Mouse (Mus musculus) forebrain, embryonic 11.5 days (tissue): ENCODE data around the gene Klf13. TPM values are rescaled to one million over a fixed set of nuclear protein-coding genes. Genes with fewer than 3 reads are reported as not detected.

ENCODE experiments used
- ATAC-seq: fragments of 200-750 bp; cut with Nextera tagmentation; replicated peaks from 2 replicates; pipeline ENCODE4 v1.8.0; 2017; ENCODE audit warnings: moderate TSS enrichment; ENCODE audit not compliant: low FRiP score
- DNase-seq: peaks from one replicate; pipeline ENCODE4 v3.0.0-alpha.2; 2017; ENCODE audit warnings: low spot score
- H3K27ac ChIP-seq: fragments of 300-500 bp; sonication (generic); 2 replicates; pipeline ENCODE4 v1.5.1; 2014; ENCODE audit warnings: low read depth, low read length
- H3K27me3 ChIP-seq: fragments of 300-500 bp; sonication (generic); 2 replicates; pipeline ENCODE4 v1.6.1; 2014; ENCODE audit warnings: mild to moderate bottlenecking, low read length, mixed read lengths; ENCODE audit not compliant: control insufficient read depth, insufficient read depth
- H3K36me3 ChIP-seq: fragments of 300-500 bp; sonication (generic); 2 replicates; pipeline ENCODE4 v1.6.1; 2014; ENCODE audit warnings: mild to moderate bottlenecking, low read length, moderate library complexity, mixed read lengths; ENCODE audit not compliant: control insufficient read depth, insufficient read depth
- H3K4me1 ChIP-seq: fragments of 300-500 bp; sonication (generic); replicated peaks from 2 replicates; pipeline ENCODE4 v1.6.1; 2014; ENCODE audit warnings: low read length, mixed read lengths; ENCODE audit not compliant: control insufficient read depth, insufficient read depth
- H3K4me2 ChIP-seq: fragments of 300-500 bp; sonication (generic); 2 replicates; pipeline ENCODE4 v1.6.1; 2014; ENCODE audit warnings: low read depth, mild to moderate bottlenecking, low read length, moderate library complexity, mixed read lengths; ENCODE audit not compliant: severe bottlenecking
- H3K4me3 ChIP-seq: fragments of 300-500 bp; sonication (generic); 2 replicates; pipeline ENCODE4 v1.5.1; 2014; ENCODE audit warnings: low read depth, low read length
- H3K9ac ChIP-seq: fragments of 300-500 bp; sonication (generic); 2 replicates; pipeline ENCODE4 v1.6.1; 2014; ENCODE audit warnings: low read length
- H3K9me3 ChIP-seq: fragments of 300-500 bp; sonication (generic); 2 replicates; pipeline ENCODE4 v1.6.1; 2016; ENCODE audit warnings: low read length, mixed read lengths; ENCODE audit not compliant: control insufficient read depth
- WGBS: fragments of 180-500 bp; shearing (Covaris S2); extraction: QIAGEN DNeasy Blood & Tissue Kit; methylation state at CpG from one replicate; pipeline ENCODE4 v1.1.7; 2014; 5-methylcytosine and 5-hydroxymethylcytosine counted together
- polyA plus RNA-seq: library from polyadenylated mRNA; unstranded; fragments of >200 nt; fragmentation: Nextera tagmentation; extraction: Ambion mirVana; gene quantifications from 2 replicates; pipeline ENCODE4 v1.2.1, GENCODE M21; 2014

The Klf13 gene
- polyA plus RNA-seq = 26.6 and 28.1 TPM in 2 replicates

- Histone ChIP-seq H3K4me1 (peaks cover 12% of the 10 kb centered on the region), H3K27ac (peak within 1 kb of the TSS; percentile 74), H3K4me3 (peak within 1 kb of the TSS; percentile 86), H3K36me3 (no peaks in the 10 kb centered on the region), H3K9ac (peak within 1 kb of the TSS; percentile 90), H3K9me3 (no peaks in the 10 kb centered on the region), H3K27me3 (0 out of 2 replicates have a peak, but pooled peaks cover 2% of the 10 kb centered on the region), H3K4me2 (peak within 1 kb of the TSS; percentile 95)
- WGBS = 0% methylated on average over 43 of the region's 50 CpGs
- ATAC-seq (peak; percentile 93), DNase-seq (peak; percentile 99)
These were observed at the start of gene Klf13 for GRCm38 (mm10) chr7:63938914-63939396. Gene Klf13, minus strand, starts transcription at chr7:63938915.

- Histone ChIP-seq H3K4me2 (no peak overlapping the region), H3K4me1 (peaks cover 2% of the 10 kb centered on the region; the same call in 1 of the 2 replicates), H3K27me3 (no peaks in the 10 kb centered on the region), H3K4me3 (no peak overlapping the region), H3K9me3 (no peaks in the 10 kb centered on the region), H3K27ac (no peak overlapping the region), H3K9ac (no peak overlapping the region), H3K36me3 (no peaks in the 10 kb centered on the region)
- ATAC-seq (no peak), DNase-seq (no peak)
- WGBS = 91% methylated on average over 2 of the region's 2 CpGs
These were observed 49.7 kb upstream of the Klf13 start for GRCm38 (mm10) chr7:63988391-63988790.

- H3K9ac ChIP-seq = peak overlapping the region; percentile 37
- DNase-seq = peak; percentile 60
- H3K27ac ChIP-seq = peak overlapping the region; percentile 74
- H3K4me1 ChIP-seq = peaks cover 2% of the 10 kb centered on the region; the same call in 1 of the 2 replicates
- 28% methylated on average over 12 of the region's 12 CpGs for WGBS
- ATAC-seq = peak; percentile 70
- H3K27me3 ChIP-seq = no peaks in the 10 kb centered on the region
- H3K36me3 ChIP-seq = no peaks in the 10 kb centered on the region
- no peaks in the 10 kb centered on the region for H3K9me3 ChIP-seq
- no peak overlapping the region for H3K4me2 ChIP-seq
- no peak overlapping the region for H3K4me3 ChIP-seq
These were observed 47.9 kb upstream of the Klf13 start for GRCm38 (mm10) chr7:63986407-63987182.

GRCm38 (mm10) chr7:63985696-63986406 is 47.1 kb upstream of the Klf13 start:
- no peak overlapping the region for H3K27ac ChIP-seq
- H3K9ac ChIP-seq = no peak overlapping the region; the same call in 1 of the 2 replicates
- H3K4me1 ChIP-seq = peaks cover 2% of the 10 kb centered on the region; the same call in 1 of the 2 replicates
- no peaks in the 10 kb centered on the region for H3K36me3 ChIP-seq
- H3K4me3 ChIP-seq = no peak overlapping the region
- no peak for DNase-seq
- no peak overlapping the region for H3K4me2 ChIP-seq
- ATAC-seq = peak; percentile 34; the same call in 1 of the 2 replicates
- WGBS = 87% methylated on average over 7 of the region's 9 CpGs
- H3K27me3 ChIP-seq = no peaks in the 10 kb centered on the region
- H3K9me3 ChIP-seq = no peaks in the 10 kb centered on the region

GRCm38 (mm10) chr7:63985266-63985665 is 46.6 kb upstream of the Klf13 start:
- Histone ChIP-seq H3K9me3 (no peaks in the 10 kb centered on the region), H3K9ac (no peak overlapping the region), H3K27ac (no peak overlapping the region), H3K27me3 (no peaks in the 10 kb centered on the region), H3K4me2 (no peak overlapping the region), H3K4me1 (peaks cover 2% of the 10 kb centered on the region; the same call in 1 of the 2 replicates), H3K36me3 (no peaks in the 10 kb centered on the region), H3K4me3 (no peak overlapping the region)
- WGBS = 90% methylated on average over 7 of the region's 7 CpGs
- ATAC-seq (no peak), DNase-seq (no peak)

- Histone ChIP-seq H3K27me3 (no peaks in the 10 kb centered on the region), H3K36me3 (no peaks in the 10 kb centered on the region), H3K4me2 (no peak overlapping the region), H3K4me1 (peaks cover 2% of the 10 kb centered on the region; the same call in 1 of the 2 replicates), H3K4me3 (no peak overlapping the region), H3K9ac (no peak overlapping the region), H3K27ac (no peak overlapping the region), H3K9me3 (no peaks in the 10 kb centered on the region)
- DNase-seq = no peak
- ATAC-seq = no peak
- WGBS = 93% methylated on average over 2 of the region's 2 CpGs
These were observed 45.6 kb upstream of the Klf13 start for GRCm38 (mm10) chr7:63984329-63984728.

- Histone ChIP-seq H3K4me3 (no peak overlapping the region), H3K27me3 (no peaks in the 10 kb centered on the region), H3K9me3 (peaks cover 2% of the 10 kb centered on the region; the same call in 1 of the 2 replicates), H3K27ac (no peak overlapping the region), H3K9ac (no peak overlapping the region), H3K36me3 (no peaks in the 10 kb centered on the region), H3K4me1 (no peaks in the 10 kb centered on the region), H3K4me2 (no peak overlapping the region)
- ATAC-seq (no peak), DNase-seq (no peak)
- 94% methylated on average over 4 of the region's 4 CpGs for WGBS
These were observed 38.9 kb upstream of the Klf13 start for GRCm38 (mm10) chr7:63977631-63978030.

GRCm38 (mm10) chr7:63970986-63971385 is 32.3 kb upstream of the Klf13 start:
- DNase-seq (no peak), ATAC-seq (no peak; the same call in 1 of the 2 replicates)
- no peak overlapping the region for H3K9ac ChIP-seq
- 71% methylated on average over 4 of the region's 4 CpGs for WGBS
- no peak overlapping the region for H3K4me2 ChIP-seq
- H3K9me3 ChIP-seq = no peaks in the 10 kb centered on the region
- no peaks in the 10 kb centered on the region for H3K36me3 ChIP-seq
- no peak overlapping the region for H3K27ac ChIP-seq
- no peak overlapping the region for H3K4me3 ChIP-seq
- no peaks in the 10 kb centered on the region; the same call in 1 of the 2 replicates for H3K4me1 ChIP-seq
- H3K27me3 ChIP-seq = no peaks in the 10 kb centered on the region
